Mouse (Mus musculus) forebrain, embryonic 14.5 days (tissue): ENCODE measurements around the gene Hrh2. TPM values are rescaled to one million over a fixed set of nuclear protein-coding genes. Genes with fewer than 3 reads are reported as not detected.

Source experiments
- ATAC-seq: fragments of 200-750 bp; cut with Nextera tagmentation; 2 replicates; pipeline ENCODE4 v1.8.0; 2017; ENCODE audit warnings: mild to moderate bottlenecking, moderate library complexity
- DNase-seq: peaks from one replicate; pipeline ENCODE4 v3.0.0-alpha.2; 2015; ENCODE audit warnings: low spot score
- H3K27ac ChIP-seq: fragments of 300-500 bp; sonication (generic); 2 replicates; pipeline ENCODE4 v1.5.1; 2014; ENCODE audit warnings: low read depth, mild to moderate bottlenecking, control low read depth, low read length, moderate library complexity
- H3K27me3 ChIP-seq: fragments of 300-500 bp; sonication (generic); replicated peaks from 2 replicates; pipeline ENCODE4 v1.6.1; 2014; ENCODE audit warnings: low read length, control low read depth, mixed read lengths; ENCODE audit not compliant: control insufficient read depth, insufficient read depth
- H3K36me3 ChIP-seq: fragments of 300-500 bp; sonication (generic); 2 replicates; pipeline ENCODE4 v1.6.1; 2014; ENCODE audit warnings: low read length, control low read depth; ENCODE audit not compliant: control insufficient read depth, insufficient read depth
- H3K4me1 ChIP-seq: fragments of 300-500 bp; sonication (generic); 2 replicates; pipeline ENCODE4 v1.6.1; 2014; ENCODE audit warnings: antibody characterized with exemption, low read length, control low read depth; ENCODE audit not compliant: control insufficient read depth, insufficient read depth
- H3K4me2 ChIP-seq: fragments of 300-500 bp; sonication (generic); 2 replicates; pipeline ENCODE4 v1.6.1; 2014; ENCODE audit warnings: mild to moderate bottlenecking, control low read depth, low read length
- H3K4me3 ChIP-seq: fragments of 300-500 bp; sonication (generic); 2 replicates; pipeline ENCODE4 v1.5.1; 2014; ENCODE audit warnings: low read depth, low read length, control low read depth
- H3K9ac ChIP-seq: fragments of 300-500 bp; sonication (generic); 2 replicates; pipeline ENCODE4 v1.6.1; 2014; ENCODE audit warnings: mild to moderate bottlenecking, low read length, control low read depth, moderate library complexity
- H3K9me3 ChIP-seq: fragments of 300-500 bp; sonication (generic); replicated peaks from 2 replicates; pipeline ENCODE4 v1.6.1; 2016; ENCODE audit warnings: low read length, control low read depth, mixed read lengths; ENCODE audit not compliant: control insufficient read depth
- WGBS: fragments of 180-500 bp; shearing (Covaris S2); extraction: QIAGEN DNeasy Blood & Tissue Kit; methylation state at CpG from one replicate; pipeline ENCODE4 v1.1.7; 2014; 5-methylcytosine and 5-hydroxymethylcytosine counted together
- polyA plus RNA-seq: library from polyadenylated mRNA; unstranded; fragments of >200 nt; fragmentation: Nextera tagmentation; extraction: Ambion mirVana; gene quantifications from 2 replicates; pipeline ENCODE4 v1.2.1, GENCODE M21; 2014

The Hrh2 gene
- polyA plus RNA-seq, 1 experiment from 2014 or later: 0.48 TPM

GRCm38 (mm10) chr13:54159756-54160155 is 32.2 kb upstream of the Hrh2 start:
- 65% methylated on average over 11 of the region's 11 CpGs for WGBS
- no peak overlapping the region for H3K4me2 ChIP-seq
- ATAC-seq: no peak

DNA sequence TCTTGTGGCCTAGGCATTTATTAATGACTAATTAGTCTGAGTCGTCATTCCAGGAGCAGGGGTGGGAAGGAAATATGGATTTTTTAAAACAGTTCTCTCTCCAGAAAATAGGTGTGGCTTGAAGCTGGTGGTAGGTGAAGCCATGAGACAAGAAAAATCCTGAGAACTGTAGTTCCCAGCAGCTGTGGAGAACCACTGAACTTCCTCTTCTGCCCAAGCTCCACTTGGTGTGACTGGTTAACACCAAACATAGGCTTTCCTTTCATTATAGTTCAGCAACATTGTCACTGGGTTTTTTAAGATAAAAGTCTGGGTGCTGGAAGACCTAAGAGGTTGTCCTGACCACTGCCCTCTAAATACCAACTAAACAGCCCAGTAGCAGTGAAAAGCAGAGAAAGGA is 31.4 kb upstream of the Hrh2 start:
- WGBS: 37% methylated on average over 1 of the region's 1 CpGs
- DNase-seq (no peak), ATAC-seq (no peak)
- H3K4me1 ChIP-seq: peaks cover 11% of the 10 kb centered on the region
- H3K27ac ChIP-seq: no peak overlapping the region
- no peaks in the 10 kb centered on the region for H3K27me3 ChIP-seq
- H3K9me3 ChIP-seq: no peaks in the 10 kb centered on the region
- H3K4me3 ChIP-seq: no peak overlapping the region
- no peak overlapping the region for H3K9ac ChIP-seq
- H3K4me2 ChIP-seq: no peak overlapping the region
- no peaks in the 10 kb centered on the region for H3K36me3 ChIP-seq

More at GRCm38 (mm10) chr13:54159756-54160155, 32.2 kb upstream of the Hrh2 start:
- Histone ChIP-seq H3K4me3 (no peak overlapping the region), H3K4me1 (peaks cover 11% of the 10 kb centered on the region), H3K27ac (no peak overlapping the region), H3K36me3 (no peaks in the 10 kb centered on the region), H3K9me3 (no peaks in the 10 kb centered on the region), H3K27me3 (no peaks in the 10 kb centered on the region), H3K9ac (no peak overlapping the region)
- no peak for DNase-seq

DNA sequence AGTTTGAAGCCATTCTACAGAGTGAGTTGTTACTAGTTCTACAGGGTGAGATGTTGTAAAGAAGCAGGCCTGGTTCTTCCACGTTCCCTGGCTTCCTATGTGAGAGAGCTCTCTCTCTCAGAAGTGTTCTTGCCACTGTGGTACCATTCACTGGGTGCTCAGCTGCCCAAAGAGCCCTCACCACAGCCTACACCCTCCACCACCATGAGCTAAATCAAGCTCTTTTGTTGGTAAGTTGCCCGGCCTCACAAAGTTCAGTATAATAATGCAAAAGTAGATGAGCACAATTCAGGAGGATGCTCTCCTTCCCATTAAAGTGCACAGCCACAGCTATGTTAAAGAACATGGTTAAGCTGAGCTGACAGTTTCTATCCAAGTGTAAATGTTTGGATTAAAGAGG is 30.4 kb upstream of the Hrh2 start:
- no peak for ATAC-seq
- no peak overlapping the region for H3K27ac ChIP-seq
- 86% methylated on average over 2 of the region's 2 CpGs for WGBS
- no peak for DNase-seq
- peaks cover 11% of the 10 kb centered on the region for H3K4me1 ChIP-seq
- H3K9me3 ChIP-seq: no peaks in the 10 kb centered on the region
- H3K9ac ChIP-seq: no peak overlapping the region
- no peak overlapping the region for H3K4me3 ChIP-seq
- H3K36me3 ChIP-seq: no peaks in the 10 kb centered on the region
- H3K4me2 ChIP-seq: no peak overlapping the region
- H3K27me3 ChIP-seq: no peaks in the 10 kb centered on the region

DNA sequence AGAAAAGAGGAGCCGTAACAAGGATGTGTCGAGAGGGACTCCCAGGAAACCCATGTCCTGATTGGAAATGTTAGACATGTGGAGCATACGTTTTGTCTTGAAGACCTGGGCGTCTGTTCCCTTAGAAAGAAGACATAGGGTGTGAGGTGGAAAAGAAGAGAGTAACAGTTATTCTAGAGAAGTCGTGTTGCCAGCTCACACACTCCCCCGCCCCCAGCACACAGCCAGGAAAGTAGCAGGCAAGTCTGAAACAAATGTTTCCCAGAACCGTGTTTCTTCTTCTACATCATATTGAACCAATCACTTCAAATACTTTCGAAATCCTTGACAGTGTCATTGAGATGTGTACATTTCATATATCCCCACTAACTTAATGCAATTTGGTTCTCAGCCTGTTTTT is 28.6 kb upstream of the Hrh2 start:
- H3K9me3 ChIP-seq: no peaks in the 10 kb centered on the region
- ATAC-seq (no peak), DNase-seq (no peak)
- H3K4me2 ChIP-seq: no peak overlapping the region
- H3K4me3 ChIP-seq: no peak overlapping the region
- peaks cover 11% of the 10 kb centered on the region for H3K4me1 ChIP-seq
- no peaks in the 10 kb centered on the region for H3K36me3 ChIP-seq
- H3K27ac ChIP-seq: no peak overlapping the region
- H3K9ac ChIP-seq: no peak overlapping the region
- no peaks in the 10 kb centered on the region for H3K27me3 ChIP-seq
- WGBS: 84% methylated on average over 8 of the region's 8 CpGs

GRCm38 (mm10) chr13:54164462-54164861 is 27.5 kb upstream of the Hrh2 start:
- Histone ChIP-seq H3K4me1 (peaks cover 3% of the 10 kb centered on the region), H3K9ac (no peak overlapping the region), H3K27me3 (no peaks in the 10 kb centered on the region), H3K4me3 (no peak overlapping the region), H3K4me2 (no peak overlapping the region), H3K9me3 (no peaks in the 10 kb centered on the region), H3K27ac (no peak overlapping the region), H3K36me3 (no peaks in the 10 kb centered on the region)
- ATAC-seq (no peak), DNase-seq (no peak)
- WGBS: 93% methylated on average over 10 of the region's 10 CpGs

DNA sequence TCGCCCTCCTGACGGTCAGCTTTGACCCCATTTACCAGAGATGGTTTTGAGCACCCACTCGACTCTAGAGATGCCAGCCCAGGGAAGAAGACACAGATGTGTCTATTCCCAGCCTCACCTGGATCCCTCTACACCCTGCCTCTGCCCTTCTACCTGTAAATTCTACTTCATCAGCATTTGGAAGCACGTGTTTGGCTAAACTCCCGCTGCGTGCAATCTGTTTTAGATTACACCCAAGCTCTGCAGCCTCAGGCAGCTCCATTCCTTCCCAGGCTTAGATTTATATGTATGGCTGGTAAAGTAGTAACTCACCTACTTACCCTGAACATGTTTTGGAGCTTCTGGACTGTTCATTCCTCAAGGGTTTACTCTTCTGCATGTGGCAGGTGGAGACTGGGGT is 26.9 kb upstream of the Hrh2 start:
- Histone ChIP-seq H3K27ac (no peak overlapping the region), H3K27me3 (no peaks in the 10 kb centered on the region), H3K4me3 (no peak overlapping the region), H3K4me2 (no peak overlapping the region), H3K9ac (no peak overlapping the region), H3K36me3 (no peaks in the 10 kb centered on the region), H3K4me1 (no peaks in the 10 kb centered on the region), H3K9me3 (no peaks in the 10 kb centered on the region)
- DNase-seq: no peak
- WGBS: 85% methylated on average over 6 of the region's 6 CpGs
- no peak for ATAC-seq

- Histone ChIP-seq H3K9ac (no peak overlapping the region), H3K4me3 (no peak overlapping the region), H3K27ac (no peak overlapping the region), H3K27me3 (no peaks in the 10 kb centered on the region), H3K4me2 (no peak overlapping the region), H3K9me3 (no peaks in the 10 kb centered on the region), H3K36me3 (no peaks in the 10 kb centered on the region), H3K4me1 (no peaks in the 10 kb centered on the region)
- 81% methylated on average over 6 of the region's 6 CpGs for WGBS
- ATAC-seq: no peak
- no peak for DNase-seq
These were observed 26.2 kb upstream of the Hrh2 start for GRCm38 (mm10) chr13:54165765-54166164.

DNA sequence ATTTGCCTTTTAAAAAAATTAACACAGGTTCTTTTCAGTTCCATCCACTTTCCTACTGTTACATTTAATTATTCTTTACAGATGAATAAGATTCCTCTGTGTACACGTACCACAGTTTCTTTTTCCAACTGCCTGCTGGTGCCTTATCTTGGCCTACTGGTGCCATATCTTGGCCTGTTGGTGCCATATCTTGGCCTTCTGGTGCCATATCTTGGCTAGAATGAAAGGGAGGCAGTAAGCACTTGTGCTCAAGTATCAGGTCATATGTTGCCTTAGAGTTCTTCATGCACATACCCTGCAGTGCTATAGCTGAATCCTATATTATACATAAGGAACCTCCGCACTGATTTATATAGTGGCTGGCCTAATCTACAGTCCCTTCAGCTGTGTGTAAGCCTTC is 24.9 kb upstream of the Hrh2 start:
- no peak overlapping the region for H3K9ac ChIP-seq
- no peaks in the 10 kb centered on the region for H3K36me3 ChIP-seq
- no peak for DNase-seq
- 88% methylated on average over 2 of the region's 2 CpGs for WGBS
- H3K27ac ChIP-seq: no peak overlapping the region
- H3K9me3 ChIP-seq: no peaks in the 10 kb centered on the region
- no peak overlapping the region for H3K4me3 ChIP-seq
- H3K27me3 ChIP-seq: no peaks in the 10 kb centered on the region
- no peak for ATAC-seq
- no peaks in the 10 kb centered on the region for H3K4me1 ChIP-seq
- no peak overlapping the region for H3K4me2 ChIP-seq

DNA sequence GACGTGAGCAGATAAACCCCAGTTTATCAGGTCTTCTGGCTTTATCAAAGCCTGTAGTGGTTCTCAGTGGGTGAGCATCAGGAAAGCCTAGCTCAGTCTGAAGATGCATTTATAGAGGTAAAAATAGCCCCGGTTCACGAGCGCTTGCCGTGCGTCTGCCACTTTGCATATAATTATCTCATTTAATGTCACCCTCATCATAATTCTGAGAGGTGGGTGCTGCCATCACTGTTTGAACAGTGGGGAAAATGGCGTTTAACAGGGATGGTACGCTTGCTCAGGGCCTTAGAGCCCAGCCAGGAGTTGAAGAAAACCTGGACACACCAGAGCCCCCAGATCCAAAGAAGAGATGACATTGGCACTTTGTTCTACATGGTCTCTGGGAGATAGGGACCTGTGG is 23.3 kb upstream of the Hrh2 start:
- Histone ChIP-seq H3K4me3 (no peak overlapping the region), H3K27me3 (no peaks in the 10 kb centered on the region), H3K9ac (no peak overlapping the region), H3K4me2 (no peak overlapping the region), H3K27ac (no peak overlapping the region), H3K4me1 (no peaks in the 10 kb centered on the region), H3K36me3 (no peaks in the 10 kb centered on the region), H3K9me3 (no peaks in the 10 kb centered on the region)
- DNase-seq: peak; percentile 25
- 72% methylated on average over 8 of the region's 8 CpGs for WGBS
- no peak for ATAC-seq
